Mouse (Mus musculus): ENCODE measurements around the gene Rtf2. TPM values are rescaled to one million over a fixed set of nuclear protein-coding genes. Genes with fewer than 3 reads are reported as not detected.

The Rtf2 gene
- polyA plus RNA-seq, 1 experiment from 2014 or later, result 74.8 TPM

- Histone ChIP-seq H3K4me2 (no peak overlapping the region), H3K27me3 (no peaks in the 10 kb centered on the region), H3K9ac (no peak overlapping the region), H3K9me3 (replicated peaks) (no peaks in the 10 kb centered on the region), H3K4me1 (peaks cover 8% of the 10 kb centered on the region), H3K4me3 (replicated peaks) (no peak overlapping the region), H3K27ac (no peak overlapping the region), H3K36me3 (no peaks in the 10 kb centered on the region)
- no peak for ATAC-seq (replicated peaks; ENCODE audit: low FRiP score)
- 79% methylated on average over 2 of the region's 2 CpGs for WGBS
Observed at GRCm38 (mm10) chr2:172407499-172407898, 32.9 kb upstream of the Rtf2 start.

GRCm38 (mm10) chr2:172410686-172411085 is 29.7 kb upstream of the Rtf2 start:
- WGBS, result 88% methylated on average over 2 of the region's 2 CpGs
- no peaks in the 10 kb centered on the region for H3K27me3 ChIP-seq
- H3K9ac ChIP-seq, result no peak overlapping the region
- H3K4me1 ChIP-seq, result peaks cover 23% of the 10 kb centered on the region
- ATAC-seq (replicated peaks; ENCODE audit: low FRiP score), result no peak
- H3K4me3 ChIP-seq (replicated peaks), result no peak overlapping the region
- no peak overlapping the region for H3K4me2 ChIP-seq
- H3K36me3 ChIP-seq, result no peaks in the 10 kb centered on the region
- H3K27ac ChIP-seq, result no peak overlapping the region
- H3K9me3 ChIP-seq (replicated peaks), result no peaks in the 10 kb centered on the region

GRCm38 (mm10) chr2:172411091-172411490 is 29.3 kb upstream of the Rtf2 start:
- Histone ChIP-seq H3K36me3 (no peaks in the 10 kb centered on the region), H3K27ac (no peak overlapping the region), H3K9me3 (replicated peaks) (no peaks in the 10 kb centered on the region), H3K4me3 (replicated peaks) (no peak overlapping the region), H3K27me3 (no peaks in the 10 kb centered on the region), H3K4me2 (no peak overlapping the region), H3K4me1 (peaks cover 23% of the 10 kb centered on the region), H3K9ac (no peak overlapping the region)
- ATAC-seq (replicated peaks; ENCODE audit: low FRiP score), result no peak; the same call in 1 of the 2 replicates
- 83% methylated on average over 11 of the region's 11 CpGs for WGBS

GRCm38 (mm10) chr2:172412454-172412853 is 27.9 kb upstream of the Rtf2 start:
- no peak overlapping the region for H3K9ac ChIP-seq
- peak; percentile 92 for ATAC-seq (replicated peaks; ENCODE audit: low FRiP score)
- 0 out of 2 replicates have a peak overlapping the region, but pooled peaks have one; percentile 10 for H3K4me3 ChIP-seq (replicated peaks)
- H3K4me2 ChIP-seq, result peak overlapping the region; percentile 51
- H3K4me1 ChIP-seq, result peaks cover 20% of the 10 kb centered on the region
- H3K27me3 ChIP-seq, result no peaks in the 10 kb centered on the region
- no peaks in the 10 kb centered on the region for H3K9me3 ChIP-seq (replicated peaks)
- 5% methylated on average over 9 of the region's 9 CpGs for WGBS
- H3K36me3 ChIP-seq, result no peaks in the 10 kb centered on the region
- peak overlapping the region; percentile 71 for H3K27ac ChIP-seq

- Histone ChIP-seq H3K27me3 (no peaks in the 10 kb centered on the region), H3K9ac (no peak overlapping the region), H3K36me3 (no peaks in the 10 kb centered on the region), H3K4me2 (peak overlapping the region; percentile 51; the same call in 1 of the 2 replicates), H3K9me3 (replicated peaks) (no peaks in the 10 kb centered on the region), H3K4me1 (peaks cover 20% of the 10 kb centered on the region), H3K4me3 (replicated peaks) (no peak overlapping the region), H3K27ac (peak overlapping the region; percentile 71)
- peak; percentile 50 for ATAC-seq (replicated peaks; ENCODE audit: low FRiP score)
- WGBS, result 11% methylated on average over 4 of the region's 4 CpGs
Observed at GRCm38 (mm10) chr2:172413273-172413672, 27.1 kb upstream of the Rtf2 start.

- Histone ChIP-seq H3K4me2 (no peak overlapping the region), H3K9me3 (replicated peaks) (no peaks in the 10 kb centered on the region), H3K9ac (no peak overlapping the region), H3K36me3 (no peaks in the 10 kb centered on the region), H3K27me3 (no peaks in the 10 kb centered on the region), H3K4me3 (replicated peaks) (no peak overlapping the region), H3K4me1 (peaks cover 20% of the 10 kb centered on the region), H3K27ac (no peak overlapping the region)
- WGBS, result 54% methylated on average over 5 of the region's 5 CpGs
- ATAC-seq (replicated peaks; ENCODE audit: low FRiP score), result no peak
Observed at GRCm38 (mm10) chr2:172413894-172414293, 26.5 kb upstream of the Rtf2 start.

- Histone ChIP-seq H3K27me3 (no peaks in the 10 kb centered on the region), H3K4me1 (peaks cover 20% of the 10 kb centered on the region), H3K9me3 (replicated peaks) (no peaks in the 10 kb centered on the region), H3K36me3 (no peaks in the 10 kb centered on the region), H3K4me2 (no peak overlapping the region), H3K27ac (no peak overlapping the region), H3K9ac (no peak overlapping the region), H3K4me3 (replicated peaks) (no peak overlapping the region)
- 71% methylated on average over 12 of the region's 12 CpGs for WGBS
- no peak for ATAC-seq (replicated peaks; ENCODE audit: low FRiP score)
Observed at GRCm38 (mm10) chr2:172416218-172416617, 24.1 kb upstream of the Rtf2 start.

- Histone ChIP-seq H3K9ac (no peak overlapping the region), H3K4me2 (no peak overlapping the region), H3K9me3 (replicated peaks) (no peaks in the 10 kb centered on the region), H3K27me3 (no peaks in the 10 kb centered on the region), H3K27ac (no peak overlapping the region), H3K4me3 (replicated peaks) (no peak overlapping the region), H3K4me1 (peaks cover 19% of the 10 kb centered on the region), H3K36me3 (no peaks in the 10 kb centered on the region)
- no peak for ATAC-seq (replicated peaks; ENCODE audit: low FRiP score)
- 81% methylated on average over 5 of the region's 5 CpGs for WGBS
Observed at GRCm38 (mm10) chr2:172416876-172417275, 23.5 kb upstream of the Rtf2 start.

GRCm38 (mm10) chr2:172418208-172418607 is 22.1 kb upstream of the Rtf2 start:
- Histone ChIP-seq H3K9me3 (replicated peaks) (no peaks in the 10 kb centered on the region), H3K36me3 (no peaks in the 10 kb centered on the region), H3K4me2 (no peak overlapping the region), H3K4me3 (replicated peaks) (no peak overlapping the region), H3K9ac (no peak overlapping the region), H3K27me3 (no peaks in the 10 kb centered on the region), H3K27ac (no peak overlapping the region), H3K4me1 (peaks cover 8% of the 10 kb centered on the region)
- WGBS, result 86% methylated on average over 5 of the region's 5 CpGs
- ATAC-seq (replicated peaks; ENCODE audit: low FRiP score), result no peak

GRCm38 (mm10) chr2:172430609-172431008 is 9.7 kb upstream of the Rtf2 start:
- no peak overlapping the region for H3K9ac ChIP-seq
- H3K4me3 ChIP-seq (replicated peaks), result no peak overlapping the region
- ATAC-seq (replicated peaks; ENCODE audit: low FRiP score), result no peak; the same call in 1 of the 2 replicates
- H3K4me1 ChIP-seq, result no peaks in the 10 kb centered on the region
- no peaks in the 10 kb centered on the region for H3K9me3 ChIP-seq (replicated peaks)
- no peaks in the 10 kb centered on the region for H3K36me3 ChIP-seq
- no peak overlapping the region for H3K27ac ChIP-seq
- H3K27me3 ChIP-seq, result 0 out of 2 replicates have a peak, but pooled peaks cover 3% of the 10 kb centered on the region
- H3K4me2 ChIP-seq, result no peak overlapping the region
- 63% methylated on average over 1 of the region's 1 CpGs for WGBS

GRCm38 (mm10) chr2:172433746-172434145 is 6.6 kb upstream of the Rtf2 start:
- Histone ChIP-seq H3K36me3 (no peaks in the 10 kb centered on the region), H3K27me3 (0 out of 2 replicates have a peak, but pooled peaks cover 3% of the 10 kb centered on the region), H3K4me3 (replicated peaks) (no peak overlapping the region), H3K9ac (no peak overlapping the region), H3K4me1 (no peaks in the 10 kb centered on the region), H3K4me2 (no peak overlapping the region), H3K27ac (no peak overlapping the region), H3K9me3 (replicated peaks) (no peaks in the 10 kb centered on the region)
- 56% methylated on average over 5 of the region's 5 CpGs for WGBS
- ATAC-seq (replicated peaks; ENCODE audit: low FRiP score), result no peak

GRCm38 (mm10) chr2:172437371-172437952 is 2.9 kb upstream of the Rtf2 start:
- Histone ChIP-seq H3K27me3 (0 out of 2 replicates have a peak, but pooled peaks cover 3% of the 10 kb centered on the region), H3K9ac (no peak overlapping the region), H3K4me2 (no peak overlapping the region), H3K27ac (no peak overlapping the region), H3K36me3 (no peaks in the 10 kb centered on the region), H3K9me3 (replicated peaks) (no peaks in the 10 kb centered on the region), H3K4me3 (replicated peaks) (no peak overlapping the region), H3K4me1 (peaks cover 19% of the 10 kb centered on the region)
- no peak for ATAC-seq (replicated peaks; ENCODE audit: low FRiP score)
- 70% methylated on average over 16 of the region's 16 CpGs for WGBS

GRCm38 (mm10) chr2:172440640-172441005 is 267 bp downstream of the Rtf2 start:
- Histone ChIP-seq H3K4me1 (peaks cover 19% of the 10 kb centered on the region), H3K36me3 (peaks cover 11% of the 10 kb centered on the region), H3K4me2 (peak overlapping the region; percentile 82), H3K27ac (peak overlapping the region; percentile 19; the same call in 1 of the 2 replicates), H3K4me3 (replicated peaks) (peak overlapping the region; percentile 83), H3K9ac (peak overlapping the region; percentile 54), H3K9me3 (replicated peaks) (no peaks in the 10 kb centered on the region), H3K27me3 (no peaks in the 10 kb centered on the region)
- WGBS, result under 1% methylated on average over 21 of the region's 21 CpGs
- peak; percentile 64 for ATAC-seq (replicated peaks; ENCODE audit: low FRiP score)

Data from kidney, embryonic 15.5 days (tissue).